Mouse (Mus musculus) layer of hippocampus, postnatal 14 days (tissue): ENCODE measurements at regions not wholly inside any gene's neighbourhood (a gene's known extent, or its start where the extent isn't known, plus 50 kb on each side); places are given as distances from the start of the nearest gene placed in this dataset.
A peak's percentile ranks its signal among the peaks of the same experiment; 100 is the strongest.

Experiments
- DNase-seq, 2 experiments: peaks; one replicate each; pipeline ENCODE4 v3.0.0; 2021 to 2022; ENCODE audit warnings: low spot score in 2 of 2, mixed read lengths in 1 of 2

GRCm38 (mm10) chr3:39909642-39910041 lies 621.4 kb upstream of the Intu start:
- DNase-seq, result no peak

- DNase-seq, result no peak
Observed at GRCm38 (mm10) chr3:39918601-39919000, 612.5 kb upstream of the Intu start.

- no peak for DNase-seq
Observed at GRCm38 (mm10) chr3:39925436-39925835, 605.6 kb upstream of the Intu start.

- no peak for DNase-seq
Observed at GRCm38 (mm10) chr3:39928421-39928820, 602.7 kb upstream of the Intu start.

- no peak for DNase-seq
Observed at GRCm38 (mm10) chr3:39933372-39933771, 597.7 kb upstream of the Intu start.

- DNase-seq, result no peak
Observed at GRCm38 (mm10) chr3:39937719-39938278, 593.3 kb upstream of the Intu start.

- DNase-seq, result no peak
Observed at GRCm38 (mm10) chr3:39944581-39944980, 586.5 kb upstream of the Intu start.

GRCm38 (mm10) chr3:39952103-39952502 lies 579.0 kb upstream of the Intu start:
- no peak for DNase-seq

- DNase-seq, result no peak
Observed at GRCm38 (mm10) chr3:39952556-39952955, 578.5 kb upstream of the Intu start.

- DNase-seq, result no peak
Observed at GRCm38 (mm10) chr3:39961836-39962640, 569.0 kb upstream of the Intu start.

- peak in 1 of 2 experiments; percentile 10 for DNase-seq
Observed at GRCm38 (mm10) chr3:39965431-39965830, 565.7 kb upstream of the Intu start.

GRCm38 (mm10) chr3:39966390-39966789 lies 564.7 kb upstream of the Intu start:
- DNase-seq, result no peak

- no peak for DNase-seq
Observed at GRCm38 (mm10) chr3:39976937-39977336, 554.1 kb upstream of the Intu start.

- no peak for DNase-seq
Observed at GRCm38 (mm10) chr3:39978916-39979679, 552.0 kb upstream of the Intu start.

- no peak for DNase-seq
Observed at GRCm38 (mm10) chr3:39982656-39983055, 548.4 kb upstream of the Intu start.

- no peak for DNase-seq
Observed at GRCm38 (mm10) chr3:39987710-39988109, 543.4 kb upstream of the Intu start.

GRCm38 (mm10) chr3:39998628-39999027 lies 532.5 kb upstream of the Intu start:
- peak in 1 of 2 experiments; percentile 58 for DNase-seq

GRCm38 (mm10) chr3:39999846-40000245 lies 531.2 kb upstream of the Intu start:
- DNase-seq, result peak in 1 of 2 experiments; percentile 2

GRCm38 (mm10) chr3:40002838-40003237 lies 528.2 kb upstream of the Intu start:
- no peak for DNase-seq

GRCm38 (mm10) chr3:40010051-40010450 lies 521.0 kb upstream of the Intu start:
- no peak for DNase-seq

GRCm38 (mm10) chr3:40021682-40022081 lies 509.4 kb upstream of the Intu start:
- no peak for DNase-seq

- no peak for DNase-seq
Observed at GRCm38 (mm10) chr3:40027713-40028112, 503.4 kb upstream of the Intu start.
